Mouse (Mus musculus): ENCODE measurements around the gene Slc16a2.

- TF ChIP-seq CTCF (IDR thresholded peaks at IDR 0.05; ENCODE audit: insufficient read depth, low read length) (no peak), POLR2A (IDR thresholded peaks at IDR 0.05; ENCODE audit: borderline replicate concordance, extremely low read depth, low read depth, low read length) (no peak)
Observed at GRCm38 (mm10) chrX:103658985-103659384, 162.8 kb downstream of the Slc16a2 start.
